Mouse (Mus musculus) large intestine, adult 2 months (tissue): Measurements from ENCODE around the gene Daam1. TPM values are rescaled to one million over a fixed set of nuclear protein-coding genes. Genes with fewer than 3 reads are reported as not detected.
A peak's percentile ranks its signal among the peaks of the same experiment; 100 is the strongest.

Experiments used
- DNase-seq: peaks from one replicate; pipeline ENCODE4 v3.0.0-alpha.2; 2012; ENCODE audit warnings: low read depth, low spot score
- WGBS: fragments of 180-500 bp; shearing (Covaris S2); methylation state at CpG from one replicate; pipeline ENCODE4 v1.1.7; 2018; 5-methylcytosine and 5-hydroxymethylcytosine counted together
- polyA plus RNA-seq: library from polyadenylated mRNA; depleted of rRNA; stranded (reverse); fragments of >200 nt; gene quantifications from 2 replicates; pipeline ENCODE4 v1.2.3, GENCODE M21; 2012; rRNA removed

Gene Daam1
- 4.3 and 6.5 TPM in 2 replicates for polyA plus RNA-seq

DNA sequence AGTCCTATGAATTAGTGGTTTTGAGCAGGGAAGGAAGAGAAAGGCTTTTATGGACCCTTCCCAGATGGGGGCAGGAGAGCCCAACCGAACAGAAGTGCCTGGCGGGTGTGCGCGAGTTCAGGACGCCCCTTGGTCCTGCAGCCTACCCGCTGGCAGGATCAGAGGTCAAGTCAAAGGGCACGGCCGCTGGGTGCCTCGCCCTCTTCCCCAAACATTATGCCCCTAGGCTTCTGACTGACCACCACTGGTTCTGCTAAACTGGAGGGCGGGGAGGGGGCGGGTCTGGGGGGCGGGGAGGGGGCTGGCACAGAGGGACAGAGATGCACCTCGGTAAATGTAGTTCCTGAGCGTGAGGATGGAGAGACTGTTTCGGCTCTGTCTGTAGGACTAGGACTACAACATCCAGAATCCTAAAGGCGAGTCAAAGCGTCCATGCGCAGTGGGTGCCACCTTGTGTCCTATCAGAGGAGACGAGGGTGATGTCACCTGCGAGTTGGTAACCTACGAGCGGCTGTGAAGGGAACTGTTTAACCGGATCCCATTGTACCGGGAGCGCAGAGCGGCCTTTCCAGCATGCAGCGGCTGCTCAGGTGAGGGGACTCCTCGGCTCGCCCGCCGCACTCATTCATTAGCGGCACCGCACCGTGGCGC, at the start of gene Daam1:
Daam1 (plus strand) TSS at position 472 of the 651 bp plus-strand sequence.
- peak; percentile 93 for DNase-seq
- WGBS = under 1% methylated on average over 35 of the region's 35 CpGs

DNA sequence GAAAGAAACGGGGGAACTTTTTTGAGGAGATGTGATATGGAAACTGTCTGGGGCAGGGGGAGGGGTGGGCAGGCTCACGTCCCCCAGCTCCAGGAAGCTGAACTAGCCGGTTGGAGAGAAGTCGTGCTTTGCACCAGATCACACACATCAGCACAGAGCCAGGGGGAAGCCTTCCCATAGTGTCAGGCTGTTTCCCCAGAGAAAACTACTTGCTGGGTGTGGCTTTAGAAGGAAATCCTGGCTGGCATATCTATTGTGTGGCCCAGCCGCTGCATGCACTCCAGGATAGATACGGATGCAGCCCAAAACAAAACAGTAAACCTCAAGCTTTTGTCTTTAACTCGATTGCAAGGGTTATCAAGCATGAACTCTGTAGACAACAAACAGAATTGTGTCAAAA, 49.7 kb upstream of the Daam1 start:
- DNase-seq = no peak

DNA sequence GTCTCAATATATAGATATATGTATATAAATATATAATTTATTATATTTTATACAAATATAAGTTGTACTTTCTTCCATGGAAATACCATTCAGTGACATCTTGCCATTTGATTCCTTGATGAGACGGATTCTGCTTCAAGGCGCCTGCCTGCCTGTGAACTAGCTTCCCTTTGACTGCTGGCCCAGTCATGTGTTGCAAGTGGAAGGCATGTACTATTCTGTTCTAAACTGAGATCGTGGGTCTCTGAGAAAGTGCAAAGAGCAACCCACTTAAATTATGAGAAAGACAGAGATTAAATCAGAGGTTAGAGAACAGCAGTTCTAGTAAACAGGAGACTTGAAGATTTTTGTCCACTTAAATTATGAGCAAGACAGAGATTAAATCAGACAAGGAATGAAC, 46.9 kb upstream of the Daam1 start:
- WGBS = 81% methylated on average over 3 of the region's 3 CpGs
- DNase-seq = no peak

More for the DNA sequence above, 49.7 kb upstream of the Daam1 start:
- 47% methylated on average over 7 of the region's 7 CpGs for WGBS

GRCm38 (mm10) chr12:71784666-71785255, 46.1 kb upstream of the Daam1 start:
- 69% methylated on average over 11 of the region's 11 CpGs for WGBS
- DNase-seq = no peak

GRCm38 (mm10) chr12:71786521-71786920, 44.4 kb upstream of the Daam1 start:
- DNase-seq = no peak

DNA sequence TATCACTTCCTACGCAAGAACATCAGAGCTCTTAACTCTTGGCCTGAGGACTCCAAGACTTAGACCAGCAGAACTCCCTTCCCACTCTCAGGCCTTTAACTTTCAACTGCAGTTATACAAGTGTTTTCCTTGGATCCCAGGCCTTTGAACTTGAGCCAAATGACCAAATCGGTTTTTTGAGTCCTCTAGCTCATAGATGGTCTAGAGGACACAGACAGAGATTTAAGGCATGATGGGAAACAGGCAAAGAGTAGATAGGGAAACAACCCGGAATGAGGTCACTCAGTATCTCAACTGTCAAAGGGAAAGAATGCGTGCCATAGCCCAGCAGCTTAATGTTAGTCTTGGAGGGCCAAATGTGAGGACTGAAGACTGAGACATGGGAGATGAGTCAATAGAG, 42.1 kb upstream of the Daam1 start:
- 68% methylated on average over 4 of the region's 4 CpGs for WGBS
- DNase-seq = no peak

GRCm38 (mm10) chr12:71790581-71790980, 40.3 kb upstream of the Daam1 start:
- DNase-seq = no peak
- 86% methylated on average over 1 of the region's 1 CpGs for WGBS

GRCm38 (mm10) chr12:71793114-71793513, 37.8 kb upstream of the Daam1 start:
- no peak for DNase-seq
- 99% methylated on average over 2 of the region's 2 CpGs for WGBS

DNA sequence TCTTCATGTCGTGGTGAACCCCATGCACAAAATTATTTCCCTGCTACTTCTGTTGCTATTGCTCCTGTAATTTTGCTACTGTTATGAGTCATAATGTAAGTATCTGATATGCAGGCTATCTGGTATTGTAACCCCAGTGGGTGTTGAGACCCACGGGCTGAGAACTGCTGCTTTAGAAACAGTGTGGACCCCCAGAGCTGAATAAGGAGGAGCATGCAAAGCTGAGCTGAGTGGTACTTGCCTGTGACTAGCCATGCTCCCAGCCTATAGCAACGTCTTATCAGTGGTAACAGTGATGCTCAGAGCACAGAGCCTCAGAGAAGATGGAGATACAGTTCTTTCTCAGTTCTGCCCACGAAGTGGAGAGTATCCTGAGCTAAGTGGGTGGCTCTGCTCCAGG, 35.3 kb upstream of the Daam1 start:
- DNase-seq = no peak
- WGBS = 50% methylated on average over 4 of the region's 4 CpGs

DNA sequence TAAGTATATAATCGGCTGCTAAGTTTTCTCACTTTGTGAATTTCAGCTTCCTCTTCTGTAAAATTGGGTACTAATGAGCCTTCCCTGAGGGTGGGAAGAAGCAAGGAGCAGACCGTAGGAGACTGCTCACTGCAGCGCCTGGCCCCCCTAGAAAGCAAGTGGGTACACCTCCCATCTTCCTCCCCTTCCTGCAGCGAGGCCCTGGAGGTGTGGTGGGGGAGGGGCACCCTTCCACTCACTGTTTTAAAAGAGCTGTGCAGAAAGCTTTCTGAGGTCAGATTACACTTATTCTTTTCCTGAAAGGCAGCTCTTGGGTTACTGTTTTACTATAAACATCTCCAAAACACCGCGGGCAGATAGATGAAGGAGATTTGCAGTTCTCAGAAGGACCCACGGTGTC, 34.4 kb upstream of the Daam1 start:
- WGBS = 17% methylated on average over 7 of the region's 7 CpGs
- no peak for DNase-seq

DNA sequence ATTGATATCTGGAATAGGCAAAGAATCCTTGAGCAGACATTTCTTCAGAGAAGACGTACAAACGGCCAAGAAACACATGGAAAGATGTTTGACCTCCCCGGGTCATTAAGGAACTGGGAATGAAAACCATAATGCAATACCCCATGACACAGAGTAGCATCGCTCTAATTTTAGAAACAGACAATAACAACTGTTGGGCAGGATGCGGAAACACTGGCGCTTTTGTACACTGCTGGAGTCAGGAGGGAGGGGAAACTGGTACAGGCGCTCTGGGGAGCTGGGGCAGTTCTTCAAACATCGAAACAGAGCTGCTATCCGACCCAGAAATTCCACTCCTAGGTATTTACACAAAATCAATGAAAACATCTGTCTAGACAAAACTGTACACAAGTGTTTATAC, 23.6 kb upstream of the Daam1 start:
- 70% methylated on average over 9 of the region's 9 CpGs for WGBS
- no peak for DNase-seq

- no peak for DNase-seq
- 35% methylated on average over 9 of the region's 9 CpGs for WGBS
Measured at GRCm38 (mm10) chr12:71808631-71809030, 22.2 kb upstream of the Daam1 start.

DNA sequence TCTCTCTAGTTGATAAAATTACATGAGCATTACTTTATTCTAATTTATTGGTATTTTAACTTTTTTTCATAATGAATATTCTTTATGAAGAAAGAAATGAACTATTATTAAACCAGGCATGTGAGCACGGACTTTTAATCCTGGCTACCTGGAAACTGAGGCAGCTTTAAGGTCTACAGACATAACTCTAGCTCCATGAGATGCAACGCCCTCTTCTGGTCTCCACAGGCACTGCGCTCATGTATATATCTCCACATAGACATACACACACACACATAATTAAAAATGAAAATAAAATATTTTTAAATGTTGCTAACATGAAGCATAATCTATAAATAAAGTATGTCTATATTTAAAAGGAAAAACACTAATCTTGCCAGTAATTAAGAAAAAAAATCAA, 21.3 kb upstream of the Daam1 start:
- 95% methylated on average over 3 of the region's 3 CpGs for WGBS
- DNase-seq = no peak

DNA sequence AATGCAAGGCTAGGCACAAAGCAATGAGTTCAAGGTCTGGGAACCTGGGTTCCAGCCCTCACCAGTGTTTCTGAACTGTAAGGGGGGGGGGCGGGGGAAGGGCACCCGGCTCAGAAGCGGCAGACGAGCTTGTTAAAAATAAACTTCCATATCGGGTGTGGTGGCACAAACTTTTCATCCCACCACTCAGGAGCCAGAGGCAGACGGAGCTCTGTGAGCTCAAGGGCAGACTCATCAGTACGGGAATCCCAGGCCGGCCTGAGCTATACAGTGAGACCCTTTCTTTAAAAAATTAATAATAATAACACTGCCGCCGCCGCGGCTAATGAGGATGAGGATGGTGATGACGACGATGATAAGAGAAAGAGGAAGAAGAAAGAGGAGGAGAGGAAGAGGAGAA, 18.3 kb upstream of the Daam1 start:
- no peak for DNase-seq
- 52% methylated on average over 14 of the region's 14 CpGs for WGBS

- no peak for DNase-seq
- WGBS = 89% methylated on average over 9 of the region's 9 CpGs
Measured at GRCm38 (mm10) chr12:71813251-71813650, 17.6 kb upstream of the Daam1 start.

DNA sequence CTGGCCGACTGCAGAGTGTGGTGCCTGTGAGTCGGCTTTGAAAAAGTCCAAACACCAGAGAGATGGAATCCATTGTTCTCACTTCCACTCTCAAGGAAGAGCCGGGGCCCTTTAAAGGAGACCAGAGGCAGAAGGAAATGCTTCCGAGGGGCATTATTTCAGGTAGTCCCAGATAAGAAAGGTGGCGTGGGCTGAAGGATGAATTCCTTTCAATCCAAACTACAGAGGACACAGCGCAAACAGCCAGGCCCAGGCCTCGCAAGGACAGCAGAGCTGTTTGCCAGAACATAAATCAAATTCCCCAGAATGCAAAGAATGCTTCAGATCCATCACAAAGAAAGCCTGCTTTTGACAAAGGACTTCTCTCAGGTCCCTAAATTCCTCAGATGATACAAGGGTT, 17.1 kb upstream of the Daam1 start:
- no peak for DNase-seq
- WGBS = 78% methylated on average over 7 of the region's 7 CpGs

DNA sequence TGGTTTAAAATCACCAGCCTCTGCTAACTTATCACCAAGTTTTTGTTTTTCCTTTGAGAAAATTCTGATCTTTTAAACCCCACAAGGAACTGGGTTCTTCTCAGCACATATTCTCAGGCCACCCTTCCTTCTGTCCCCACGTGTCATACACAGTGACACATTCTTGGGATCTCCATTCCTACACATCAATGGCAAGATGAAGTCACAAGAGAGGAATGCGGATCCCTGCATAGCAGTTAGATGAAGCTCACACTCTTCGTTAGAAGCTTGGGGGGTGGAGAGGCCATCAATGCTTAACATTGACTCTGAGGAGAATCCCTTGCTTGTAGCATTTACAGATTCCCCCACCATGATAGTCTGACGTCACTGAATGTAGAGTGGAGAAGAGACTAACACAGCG, 10.8 kb upstream of the Daam1 start:
- no peak for DNase-seq
- 78% methylated on average over 5 of the region's 5 CpGs for WGBS

GRCm38 (mm10) chr12:71821272-71821671, 9.6 kb upstream of the Daam1 start:
- WGBS = 82% methylated on average over 5 of the region's 5 CpGs
- DNase-seq = no peak

DNA sequence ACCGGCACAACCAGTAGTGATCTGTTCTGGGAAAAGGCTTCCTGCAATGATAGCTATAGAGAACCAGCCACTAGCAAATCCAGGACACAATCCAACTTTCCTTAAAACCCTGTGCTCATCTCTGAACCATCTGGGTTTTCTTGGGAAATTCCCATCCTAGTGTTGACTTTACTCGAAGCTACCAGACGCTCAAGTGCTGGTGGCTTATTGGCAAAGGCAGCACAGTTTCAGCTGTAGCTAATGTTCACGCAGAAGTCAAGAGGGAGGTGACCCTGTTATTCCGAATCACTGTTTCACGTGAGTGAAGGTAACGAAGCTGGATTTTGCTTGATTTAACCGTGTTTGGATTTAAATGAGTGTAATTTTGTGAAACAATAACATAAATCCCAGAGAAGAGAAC, 9.1 kb upstream of the Daam1 start:
- WGBS = 56% methylated on average over 8 of the region's 8 CpGs
- DNase-seq = no peak

- no peak for DNase-seq
- 91% methylated on average over 6 of the region's 6 CpGs for whole genome bisulfite sequencing
Measured at GRCm38 (mm10) chr12:71824927-71825326, 6.0 kb upstream of the Daam1 start.

DNA sequence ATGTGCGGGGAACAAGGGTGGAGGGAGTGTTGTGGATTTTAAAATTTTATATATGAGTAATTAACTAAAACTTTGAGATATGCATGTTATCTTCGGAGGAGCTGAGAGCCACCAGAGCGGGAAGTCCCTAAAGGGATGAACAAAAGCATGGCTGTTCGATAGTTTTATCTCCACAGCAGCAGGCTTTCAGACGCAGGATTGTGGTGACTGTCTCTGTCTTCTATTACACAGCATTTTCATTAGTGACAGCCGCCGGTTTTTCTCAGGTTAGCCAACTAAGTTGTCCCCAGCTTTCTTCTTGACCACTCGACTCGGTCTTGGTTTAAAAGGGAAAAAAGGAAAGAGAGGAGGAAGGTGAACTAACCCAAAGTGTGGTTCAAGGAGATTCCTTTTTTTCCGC, 739 bp upstream of the Daam1 start:
- DNase-seq = no peak
- 5% methylated on average over 10 of the region's 10 CpGs for WGBS
